Mouse (Mus musculus): Measurements from ENCODE around the gene Ehbp1. TPM values are rescaled to one million over a fixed set of nuclear protein-coding genes. Genes with fewer than 3 reads are reported as not detected.

Gene Ehbp1
- total RNA-seq, 2 experiments from 2014 or later, result 15.2 to 15.9 TPM

- DNase-seq, result peak; percentile 19
- Histone ChIP-seq H3K27ac (peak overlapping the region; percentile 64), H3K4me3 (no peak overlapping the region)
- intact Hi-C loops (cut with DNase I), result no loop called here
- no peak for TF ChIP-seq CTCF (IDR thresholded peaks at IDR 0.05)
Measured at GRCm38 (mm10) chr11:22347651-22348535, 5.8 kb upstream of the Ehbp1 start.

- no peak for DNase-seq
- H3K4me3 ChIP-seq, result no peak overlapping the region
- H3K27ac ChIP-seq, result no peak overlapping the region
- no peak for TF ChIP-seq CTCF (IDR thresholded peaks at IDR 0.05)
- intact Hi-C loops (cut with DNase I), result no loop called here
Measured at GRCm38 (mm10) chr11:22327302-22327910, 14.7 kb downstream of the Ehbp1 start.

- Histone ChIP-seq H3K4me3 (no peak overlapping the region), H3K27ac (no peak overlapping the region)
- intact Hi-C loops (cut with DNase I), result loop anchor here (10.0 kb wide), 1 partner anchor 297 kb away; no protein-coding TSS in a partner anchor
- TF ChIP-seq CTCF (IDR thresholded peaks at IDR 0.05), result no peak
- DNase-seq, result peak; percentile 16
Measured at GRCm38 (mm10) chr11:22317824-22318411, 24.2 kb downstream of the Ehbp1 start.

GRCm38 (mm10) chr11:22315801-22316200 lies 26.3 kb downstream of the Ehbp1 start:
- TF ChIP-seq CTCF (IDR thresholded peaks at IDR 0.05), result peak; percentile 41
- intact Hi-C loops (cut with DNase I), result loop anchor here (10.0 kb wide), 1 partner anchor 299 kb away; no protein-coding TSS in a partner anchor
- Histone ChIP-seq H3K27ac (no peak overlapping the region), H3K4me3 (no peak overlapping the region)
- peak; percentile 15 for DNase-seq

- Histone ChIP-seq H3K27ac (peak overlapping the region; percentile 49; the same call in 1 of the 2 replicates), H3K4me3 (no peak overlapping the region)
- intact Hi-C loops (cut with DNase I), result no loop called here
- no peak for TF ChIP-seq CTCF (IDR thresholded peaks at IDR 0.05)
- peak; percentile 35 for DNase-seq
Measured at GRCm38 (mm10) chr11:22301164-22301563, 40.9 kb downstream of the Ehbp1 start.

GRCm38 (mm10) chr11:22289164-22289563 lies 52.9 kb downstream of the Ehbp1 start:
- no peak overlapping the region for H3K27ac ChIP-seq

GRCm38 (mm10) chr11:22287513-22287900 lies 54.6 kb downstream of the Ehbp1 start:
- DNase-seq, result no peak
- intact Hi-C loops (cut with DNase I), result loop anchor here (2.0 to 10.0 kb wide), 5 partner anchors 60 to 687 kb away; partner anchors contain the start of genes Tmem17 and Zrsr1
- peak overlapping the region; percentile 85 for H3K27ac ChIP-seq
- no peak for TF ChIP-seq CTCF (IDR thresholded peaks at IDR 0.05)
- peak overlapping the region; percentile 99 for H3K4me3 ChIP-seq

More at GRCm38 (mm10) chr11:22289164-22289563, 52.9 kb downstream of the Ehbp1 start:
- intact Hi-C loops (cut with DNase I), result loop anchor here (5.0 to 10.0 kb wide), 3 partner anchors 62 to 686 kb away; partner anchors contain the start of gene Zrsr1
- DNase-seq, result no peak
- TF ChIP-seq CTCF (IDR thresholded peaks at IDR 0.05), result no peak
- no peak overlapping the region for H3K4me3 ChIP-seq

- DNase-seq, result peak; percentile 97
- peak overlapping the region; percentile 99 for H3K4me3 ChIP-seq
- H3K27ac ChIP-seq, result peak overlapping the region; percentile 94
- intact Hi-C loops (cut with DNase I), result loop anchor here (2.0 to 10.0 kb wide), 5 partner anchors 60 to 688 kb away; partner anchors contain the start of genes Tmem17 and Zrsr1
- no peak for TF ChIP-seq CTCF (IDR thresholded peaks at IDR 0.05)
Measured at GRCm38 (mm10) chr11:22286885-22287512, 55.1 kb downstream of the Ehbp1 start.

GRCm38 (mm10) chr11:22286371-22286872 lies 55.7 kb downstream of the Ehbp1 start:
- peak; percentile 75 for DNase-seq
- peak overlapping the region; percentile 94 for H3K27ac ChIP-seq
- intact Hi-C loops (cut with DNase I), result loop anchor here (2.0 to 10.0 kb wide), 5 partner anchors 59 to 688 kb away; partner anchors contain the start of genes Tmem17 and Zrsr1
- TF ChIP-seq CTCF (IDR thresholded peaks at IDR 0.05), result no peak
- peak overlapping the region; percentile 99 for H3K4me3 ChIP-seq

GRCm38 (mm10) chr11:22276656-22277055 lies 65.4 kb downstream of the Ehbp1 start:
- Histone ChIP-seq H3K4me3 (no peak overlapping the region), H3K27ac (no peak overlapping the region)
- DNase-seq, result no peak
- no peak for TF ChIP-seq CTCF (IDR thresholded peaks at IDR 0.05)
- intact Hi-C loops (cut with DNase I), result no loop called here

- no peak overlapping the region for H3K27ac ChIP-seq
- TF ChIP-seq CTCF (IDR thresholded peaks at IDR 0.05), result no peak
- DNase-seq, result no peak
Measured at GRCm38 (mm10) chr11:22274144-22274543, 67.9 kb downstream of the Ehbp1 start.

GRCm38 (mm10) chr11:22273378-22273777 lies 68.7 kb downstream of the Ehbp1 start:
- Histone ChIP-seq H3K27ac (peak overlapping the region; percentile 41; the same call in 1 of the 2 replicates), H3K4me3 (no peak overlapping the region)
- intact Hi-C loops (cut with DNase I), result no loop called here
- no peak for DNase-seq
- TF ChIP-seq CTCF (IDR thresholded peaks at IDR 0.05), result no peak

More at GRCm38 (mm10) chr11:22274144-22274543, 67.9 kb downstream of the Ehbp1 start:
- H3K4me3 ChIP-seq, result no peak overlapping the region
- intact Hi-C loops (cut with DNase I), result no loop called here
